Mouse (Mus musculus) liver, postnatal 0 days (tissue): ENCODE results near the gene Atp1a2. TPM values are rescaled to one million over a fixed set of nuclear protein-coding genes. Genes with fewer than 3 reads are reported as not detected.

Experiments used
- ATAC-seq: fragments of 200-750 bp; cut with Nextera tagmentation; 2 replicates; pipeline ENCODE4 v1.8.0; 2017; ENCODE audit warnings: mild to moderate bottlenecking, moderate library complexity
- DNase-seq: peaks from one replicate; pipeline ENCODE4 v3.0.0-alpha.2; 2016
- H3K27ac ChIP-seq: fragments of 300-500 bp; sonication (generic); 2 replicates; pipeline ENCODE4 v1.5.1; 2014; ENCODE audit warnings: antibody characterized with exemption, moderate library complexity, mild to moderate bottlenecking, low read depth
- H3K27me3 ChIP-seq: fragments of 300-500 bp; sonication (generic); 2 replicates; pipeline ENCODE4 v1.6.1; 2014; ENCODE audit warnings: low read length, control low read depth, mixed read lengths; ENCODE audit not compliant: insufficient read depth
- H3K36me3 ChIP-seq: fragments of 300-500 bp; sonication (generic); replicated peaks from 2 replicates; pipeline ENCODE4 v1.6.1; 2014; ENCODE audit warnings: mild to moderate bottlenecking, control low read depth, low read length, moderate library complexity, mixed read lengths; ENCODE audit not compliant: insufficient read depth
- H3K4me1 ChIP-seq: fragments of 300-500 bp; sonication (generic); 2 replicates; pipeline ENCODE4 v1.6.1; 2014; ENCODE audit warnings: antibody characterized with exemption, mild to moderate bottlenecking, control low read depth; ENCODE audit not compliant: insufficient read depth
- H3K4me2 ChIP-seq: fragments of 300-500 bp; sonication (generic); 2 replicates; pipeline ENCODE4 v1.6.1; 2014; ENCODE audit warnings: low read depth, mild to moderate bottlenecking, low read length, moderate library complexity, mixed read lengths
- H3K4me3 ChIP-seq: fragments of 300-500 bp; sonication (generic); 2 replicates; pipeline ENCODE4 v1.5.1; 2014; ENCODE audit warnings: low read depth, low read length
- H3K9ac ChIP-seq: fragments of 300-500 bp; sonication (generic); replicated peaks from 2 replicates; pipeline ENCODE4 v1.6.1; 2014; ENCODE audit warnings: mild to moderate bottlenecking, moderate library complexity
- H3K9me3 ChIP-seq: fragments of 300-500 bp; sonication (generic); 2 replicates; pipeline ENCODE4 v1.6.1; 2016; ENCODE audit warnings: mild to moderate bottlenecking, control low read depth, low read length, mixed read lengths
- CTCF ChIP-seq: sonication (generic); IDR thresholded peaks from 2 replicates; pipeline ENCODE4 v1.5.1; 2016; ENCODE audit warnings: antibody characterized with exemption, low read depth
- EP300 ChIP-seq: IDR thresholded peaks from 2 replicates; pipeline ENCODE4 v1.6.1; 2016; ENCODE audit warnings: antibody characterized with exemption, low read depth, mild to moderate bottlenecking
- WGBS: fragments of 180-500 bp; shearing (Covaris S2); extraction: QIAGEN DNeasy Blood & Tissue Kit; methylation state at CpG from one replicate; pipeline ENCODE4 v1.1.7; 2014; ENCODE audit not compliant: insufficient replicate concordance; 5-methylcytosine and 5-hydroxymethylcytosine counted together
- polyA plus RNA-seq: library from polyadenylated mRNA; unstranded; fragments of >200 nt; fragmentation: Nextera tagmentation; extraction: Ambion mirVana; gene quantifications from 2 replicates; pipeline ENCODE4 v1.2.1, GENCODE M21; 2015

Atp1a2 gene
- polyA plus RNA-seq, 1 experiment from 2014 or later = 0.29 TPM

GRCm38 (mm10) chr1:172313613-172314411 is 15.9 kb upstream of the Atp1a2 start:
- no peaks in the 10 kb centered on the region for H3K27me3 ChIP-seq
- no peaks in the 10 kb centered on the region for H3K9me3 ChIP-seq
- no peak overlapping the region for H3K9ac ChIP-seq
- H3K4me2 ChIP-seq = peak overlapping the region; percentile 94
- DNase-seq (no peak), ATAC-seq (no peak)
- 76% methylated on average over 10 of the region's 10 CpGs for WGBS
- H3K27ac ChIP-seq = no peak overlapping the region
- H3K36me3 ChIP-seq = peaks cover 7% of the 10 kb centered on the region; the same call in 1 of the 2 replicates
- peaks cover 29% of the 10 kb centered on the region for H3K4me1 ChIP-seq
- no peak overlapping the region; the same call in 1 of the 2 replicates for H3K4me3 ChIP-seq
- no peak for TF ChIP-seq EP300
- TF ChIP-seq CTCF = no peak

DNA sequence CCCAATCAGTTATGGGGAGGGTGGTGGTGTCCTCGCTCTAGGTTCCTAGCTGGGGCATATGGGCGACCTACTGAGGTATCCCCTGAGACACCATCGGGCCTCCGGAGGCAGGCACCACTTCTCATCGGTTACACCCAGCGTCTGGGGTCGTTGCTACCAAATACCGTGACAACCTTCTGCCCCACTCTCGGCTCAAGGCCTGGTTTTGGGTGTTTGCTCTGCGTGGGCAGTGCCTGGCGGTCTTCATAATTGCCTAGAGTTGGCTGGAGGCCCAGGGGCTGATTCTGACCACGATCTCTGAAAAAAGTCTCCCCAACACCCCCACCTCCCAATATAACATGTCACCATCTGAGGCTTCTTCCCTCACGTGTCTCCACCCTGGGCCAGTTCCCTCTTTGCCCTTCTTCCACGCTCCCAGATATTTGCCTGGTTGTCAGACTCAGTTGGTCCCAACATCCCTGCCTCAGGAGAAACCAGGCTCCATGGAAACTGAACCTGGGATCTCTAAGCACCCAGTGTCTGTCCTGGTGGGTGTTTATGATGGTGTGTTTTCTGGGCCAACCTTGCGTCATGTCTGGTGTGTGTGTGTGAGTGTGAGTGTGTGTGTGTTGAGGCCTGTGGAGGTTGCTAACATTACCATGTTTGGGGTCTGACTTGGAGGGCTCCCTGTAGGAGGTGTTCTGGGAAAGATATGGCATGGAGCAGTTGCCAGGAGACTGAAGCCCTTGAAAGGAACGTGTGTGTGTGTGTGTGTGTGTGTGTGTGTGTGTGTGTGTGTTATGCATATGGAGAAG is 15.1 kb upstream of the Atp1a2 start:
- peak overlapping the region; percentile 70 for H3K9ac ChIP-seq
- peak overlapping the region; percentile 73 for H3K4me3 ChIP-seq
- peak overlapping the region; percentile 94 for H3K4me2 ChIP-seq
- TF ChIP-seq CTCF (no peak), EP300 (no peak)
- 6% methylated on average over 16 of the region's 16 CpGs for WGBS
- no peak overlapping the region for H3K27ac ChIP-seq
- H3K27me3 ChIP-seq = no peaks in the 10 kb centered on the region
- DNase-seq (no peak), ATAC-seq (peak; percentile 6; the same call in 1 of the 2 replicates)
- no peaks in the 10 kb centered on the region for H3K9me3 ChIP-seq
- H3K36me3 ChIP-seq = peaks cover 4% of the 10 kb centered on the region; the same call in 1 of the 2 replicates
- H3K4me1 ChIP-seq = peaks cover 29% of the 10 kb centered on the region

DNA sequence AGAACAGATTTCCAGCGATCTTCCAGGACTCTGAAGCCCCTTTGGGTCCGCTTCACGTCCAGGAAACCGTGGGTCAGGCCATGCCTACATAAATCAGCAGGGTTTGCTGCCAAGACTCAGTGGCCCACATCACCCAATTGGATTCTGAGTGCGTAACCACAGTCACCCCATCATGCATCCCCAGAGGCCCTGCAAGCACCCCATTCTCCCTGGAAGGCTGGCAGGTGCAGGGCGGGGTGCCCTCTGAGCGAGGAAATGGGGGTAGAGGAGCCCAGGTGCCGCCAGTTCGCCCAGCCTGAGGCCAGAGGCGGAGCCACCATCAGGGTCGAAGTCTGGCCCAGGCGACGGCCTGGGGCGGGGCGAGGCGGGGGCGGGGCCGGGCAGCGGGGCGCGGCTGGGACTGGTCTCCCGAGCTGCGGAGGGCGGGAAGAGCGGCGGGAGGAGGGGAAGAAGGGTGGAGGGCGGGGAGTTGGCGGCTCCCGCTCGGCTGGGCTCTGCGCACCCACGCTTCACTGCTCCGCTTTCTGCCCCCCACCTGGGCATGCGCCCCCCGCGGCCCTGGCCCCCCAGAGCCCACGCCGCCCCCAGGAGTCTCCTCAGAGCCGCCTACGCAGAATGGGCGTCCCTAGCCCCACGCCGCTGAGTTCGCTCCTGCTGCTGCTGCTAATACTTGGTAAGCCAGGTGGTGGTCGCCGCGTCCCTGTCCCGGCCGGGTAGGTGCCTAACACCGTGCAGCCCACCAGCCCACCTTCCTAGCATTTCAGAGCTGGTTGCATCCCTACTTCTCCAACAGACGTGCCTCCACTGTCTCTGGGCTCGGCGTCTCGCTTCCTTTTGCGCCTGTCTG is 14.3 kb upstream of the Atp1a2 start:
- Histone ChIP-seq H3K4me2 (peak overlapping the region; percentile 94), H3K36me3 (no peaks in the 10 kb centered on the region), H3K9me3 (no peaks in the 10 kb centered on the region), H3K4me1 (peaks cover 31% of the 10 kb centered on the region), H3K4me3 (peak overlapping the region; percentile 73), H3K27me3 (no peaks in the 10 kb centered on the region), H3K27ac (peak overlapping the region; percentile 86), H3K9ac (peak overlapping the region; percentile 70)
- ATAC-seq (peak; percentile 77), DNase-seq (peak; percentile 97)
- under 1% methylated on average over 37 of the region's 55 CpGs for WGBS
- no peak for TF ChIP-seq CTCF
- TF ChIP-seq EP300 = no peak

DNA sequence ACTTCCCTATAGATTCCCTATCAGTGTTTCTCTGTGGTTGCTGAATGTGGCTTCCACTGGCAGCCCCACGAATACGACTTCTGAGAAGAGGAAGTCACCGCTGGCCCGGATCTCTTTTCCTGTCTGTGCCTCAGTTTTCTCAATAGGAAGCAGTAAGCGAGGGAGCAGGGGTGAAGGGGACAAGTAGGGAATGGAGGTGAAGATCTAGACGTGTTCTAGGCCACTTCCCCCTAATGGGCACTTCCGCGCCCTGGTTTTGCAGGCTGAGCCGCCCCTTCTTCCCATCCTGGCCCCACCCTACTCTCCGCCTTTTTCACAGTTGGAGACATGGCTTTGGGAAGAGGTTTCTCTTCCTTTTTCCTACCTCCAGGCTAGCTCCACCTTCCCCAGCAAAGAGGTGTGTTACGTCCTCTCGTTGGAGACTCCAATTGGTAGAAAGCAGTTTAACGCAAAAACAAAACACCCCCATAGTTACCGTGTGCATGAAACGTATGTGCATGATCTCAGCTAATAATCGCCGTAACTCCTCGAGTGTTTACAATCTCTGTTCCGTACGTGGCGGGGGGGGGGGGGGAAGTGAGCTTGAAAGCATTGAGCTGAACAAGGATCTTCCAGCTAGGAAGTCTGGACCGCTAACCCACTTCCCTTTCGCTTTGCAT is 13.5 kb upstream of the Atp1a2 start:
- Histone ChIP-seq H3K4me3 (peak overlapping the region; percentile 73), H3K27me3 (no peaks in the 10 kb centered on the region), H3K36me3 (no peaks in the 10 kb centered on the region), H3K9ac (peak overlapping the region; percentile 52), H3K4me1 (peaks cover 33% of the 10 kb centered on the region), H3K9me3 (no peaks in the 10 kb centered on the region), H3K4me2 (peak overlapping the region; percentile 94), H3K27ac (peak overlapping the region; percentile 86)
- ATAC-seq = peak; percentile 31
- no peak for TF ChIP-seq EP300
- TF ChIP-seq CTCF = no peak
- WGBS = under 1% methylated on average over 22 of the region's 23 CpGs
- peak; percentile 59 for DNase-seq

DNA sequence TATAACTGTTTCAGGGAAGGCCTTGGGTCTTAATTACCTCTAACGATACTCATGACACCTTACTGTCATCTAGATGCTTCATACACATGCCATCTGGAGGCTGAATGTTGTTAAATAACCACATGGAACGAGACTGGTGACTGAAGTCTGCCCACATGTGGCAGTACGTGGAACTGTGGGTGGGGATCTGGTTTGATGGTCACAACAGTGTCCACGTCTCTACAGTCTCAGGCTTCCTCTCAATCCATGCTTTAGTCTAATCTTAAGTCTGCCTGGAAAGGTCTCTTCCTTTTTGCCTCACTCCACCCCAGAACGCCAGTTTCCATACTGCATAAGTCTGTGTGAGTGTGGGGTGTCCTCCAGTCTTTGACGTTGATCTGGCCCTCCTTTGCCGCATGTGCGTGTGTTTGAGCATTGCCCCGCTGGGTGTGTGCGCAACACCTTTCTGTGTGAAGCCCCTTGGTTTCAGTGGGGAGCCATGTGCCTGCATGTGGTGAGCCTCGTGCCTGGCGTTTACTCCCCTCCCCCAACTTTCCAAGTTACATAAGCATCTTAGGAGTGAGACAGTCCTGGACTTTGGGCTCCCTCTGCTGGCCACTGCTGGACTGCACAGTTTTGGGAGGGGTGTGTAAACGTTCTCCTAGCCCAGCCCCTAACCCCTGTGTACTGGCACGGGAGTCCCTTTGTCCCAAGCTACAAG is 12.0 kb upstream of the Atp1a2 start:
- under 1% methylated on average over 14 of the region's 14 CpGs for WGBS
- DNase-seq = peak; percentile 90
- peak; percentile 71; the same call in 1 of the 2 replicates for TF ChIP-seq EP300
- TF ChIP-seq CTCF = peak; percentile 95

More for the DNA sequence above, 12.0 kb upstream of the Atp1a2 start:
- Histone ChIP-seq H3K4me3 (peak overlapping the region; percentile 27), H3K4me1 (peaks cover 42% of the 10 kb centered on the region), H3K36me3 (no peaks in the 10 kb centered on the region), H3K27me3 (no peaks in the 10 kb centered on the region), H3K4me2 (peak overlapping the region; percentile 70), H3K9ac (peak overlapping the region; percentile 45), H3K9me3 (no peaks in the 10 kb centered on the region), H3K27ac (peak overlapping the region; percentile 86)
- peak; percentile 47 for ATAC-seq
